Mouse (Mus musculus) midbrain, embryonic 13.5 days (tissue): Measurements from ENCODE around the gene Gjc2. TPM values are rescaled to one million over a fixed set of nuclear protein-coding genes. Genes with fewer than 3 reads are reported as not detected.

ENCODE experiments used
- ATAC-seq: fragments of 200-750 bp; cut with Nextera tagmentation; 2 replicates; pipeline ENCODE4 v1.8.0; 2017; ENCODE audit warnings: mild to moderate bottlenecking, moderate TSS enrichment, moderate library complexity
- H3K27ac ChIP-seq: fragments of 300-500 bp; sonication (generic); 2 replicates; pipeline ENCODE4 v1.5.1; 2015; ENCODE audit warnings: inconsistent platforms, mild to moderate bottlenecking, moderate library complexity
- H3K27me3 ChIP-seq: fragments of 300-500 bp; sonication (generic); 2 replicates; pipeline ENCODE4 v1.6.1; 2015; ENCODE audit warnings: mild to moderate bottlenecking, inconsistent platforms
- H3K36me3 ChIP-seq: fragments of 300-500 bp; sonication (generic); 2 replicates; pipeline ENCODE4 v1.6.1; 2015; ENCODE audit warnings: mild to moderate bottlenecking, inconsistent platforms
- H3K4me1 ChIP-seq: fragments of 300-500 bp; sonication (generic); replicated peaks from 2 replicates; pipeline ENCODE4 v1.6.1; 2015; ENCODE audit warnings: inconsistent platforms
- H3K4me2 ChIP-seq: fragments of 300-500 bp; sonication (generic); replicated peaks from 2 replicates; pipeline ENCODE4 v1.6.1; 2015; ENCODE audit warnings: moderate library complexity, mild to moderate bottlenecking, inconsistent platforms
- H3K4me3 ChIP-seq: fragments of 300-500 bp; sonication (generic); replicated peaks from 2 replicates; pipeline ENCODE4 v1.5.1; 2015; ENCODE audit warnings: mild to moderate bottlenecking, inconsistent platforms
- H3K9ac ChIP-seq: fragments of 300-500 bp; sonication (generic); replicated peaks from 2 replicates; pipeline ENCODE4 v1.6.1; 2015; ENCODE audit warnings: mild to moderate bottlenecking, inconsistent platforms
- H3K9me3 ChIP-seq: fragments of 300-500 bp; sonication (generic); 2 replicates; pipeline ENCODE4 v1.6.1; 2016; ENCODE audit warnings: mild to moderate bottlenecking, inconsistent platforms
- WGBS: fragments of 180-500 bp; shearing (Covaris S2); methylation state at CpG from one replicate; pipeline ENCODE4 v1.1.7; 2015; 5-methylcytosine and 5-hydroxymethylcytosine counted together
- polyA plus RNA-seq: library from polyadenylated mRNA; unstranded; fragments of >200 nt; fragmentation: Nextera tagmentation; extraction: Ambion mirVana; gene quantifications from 2 replicates; pipeline ENCODE4 v1.2.1, GENCODE M21; 2015

The Gjc2 gene
- polyA plus RNA-seq: 0.35 TPM in 1 of 2 replicates, not detected in the other

DNA sequence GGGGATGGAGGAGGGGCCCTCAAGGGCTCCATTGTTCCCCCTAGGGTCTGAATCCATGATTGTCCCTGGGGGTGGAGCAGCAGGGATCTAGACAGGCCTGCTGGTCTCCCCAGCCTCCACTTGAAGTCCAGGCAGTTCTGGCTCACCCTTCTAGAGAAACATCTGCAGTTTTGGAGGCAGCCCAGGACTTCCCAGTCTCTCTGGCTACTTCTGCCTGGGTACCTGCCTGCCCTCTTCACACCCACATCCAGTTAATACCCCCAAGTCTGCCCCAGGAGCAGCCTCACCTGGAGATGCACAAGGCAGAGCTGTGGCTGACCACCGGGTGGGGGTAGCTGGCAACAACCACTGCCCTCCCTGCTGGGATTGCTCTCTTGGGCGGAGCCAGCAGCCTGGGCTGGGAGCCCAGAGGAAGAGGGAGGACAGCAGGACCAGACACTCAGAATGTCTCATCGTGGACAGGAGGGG, at the start of gene Gjc2:
Gjc2 (minus strand) TSS at position 350 of the 468 bp plus-strand sequence.
- no peak for ATAC-seq
- no peak within 1 kb of the TSS; the same call in 1 of the 2 replicates for H3K9ac ChIP-seq
- H3K27ac ChIP-seq: no peak within 1 kb of the TSS
- peaks cover 21% of the 10 kb centered on the region for H3K27me3 ChIP-seq
- no peak within 1 kb of the TSS for H3K4me2 ChIP-seq
- H3K9me3 ChIP-seq: no peaks in the 10 kb centered on the region
- peaks cover 46% of the 10 kb centered on the region for H3K36me3 ChIP-seq
- no peak within 1 kb of the TSS for H3K4me3 ChIP-seq
- WGBS: 37% methylated on average over 3 of the region's 3 CpGs
- H3K4me1 ChIP-seq: no peaks in the 10 kb centered on the region

DNA sequence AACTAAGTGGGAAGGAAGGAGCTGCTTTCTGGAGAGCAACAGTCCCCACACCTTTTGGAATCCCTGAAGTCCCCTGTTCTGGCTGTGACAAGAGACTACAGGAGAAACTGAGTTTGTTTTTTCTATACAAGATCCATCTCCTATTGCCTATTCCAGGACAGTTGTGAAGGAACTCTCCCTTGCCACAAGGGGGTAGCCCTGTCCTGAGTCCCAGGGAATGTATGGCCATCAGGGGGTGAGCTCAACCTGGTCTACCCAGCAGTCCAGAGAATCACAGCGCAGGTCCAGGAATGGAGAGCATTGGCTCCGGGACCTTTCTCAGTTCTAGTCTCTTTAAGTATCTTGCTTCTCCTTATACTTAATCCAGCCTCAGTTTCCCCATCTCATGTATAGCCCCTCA, 49.8 kb upstream of the Gjc2 start:
- no peak overlapping the region for H3K9ac ChIP-seq
- no peaks in the 10 kb centered on the region for H3K9me3 ChIP-seq
- ATAC-seq: no peak
- WGBS: 48% methylated on average over 2 of the region's 2 CpGs
- H3K36me3 ChIP-seq: no peaks in the 10 kb centered on the region
- peaks cover 5% of the 10 kb centered on the region for H3K4me1 ChIP-seq
- no peak overlapping the region for H3K27ac ChIP-seq
- H3K4me3 ChIP-seq: no peak overlapping the region
- no peak overlapping the region for H3K4me2 ChIP-seq
- no peaks in the 10 kb centered on the region for H3K27me3 ChIP-seq

DNA sequence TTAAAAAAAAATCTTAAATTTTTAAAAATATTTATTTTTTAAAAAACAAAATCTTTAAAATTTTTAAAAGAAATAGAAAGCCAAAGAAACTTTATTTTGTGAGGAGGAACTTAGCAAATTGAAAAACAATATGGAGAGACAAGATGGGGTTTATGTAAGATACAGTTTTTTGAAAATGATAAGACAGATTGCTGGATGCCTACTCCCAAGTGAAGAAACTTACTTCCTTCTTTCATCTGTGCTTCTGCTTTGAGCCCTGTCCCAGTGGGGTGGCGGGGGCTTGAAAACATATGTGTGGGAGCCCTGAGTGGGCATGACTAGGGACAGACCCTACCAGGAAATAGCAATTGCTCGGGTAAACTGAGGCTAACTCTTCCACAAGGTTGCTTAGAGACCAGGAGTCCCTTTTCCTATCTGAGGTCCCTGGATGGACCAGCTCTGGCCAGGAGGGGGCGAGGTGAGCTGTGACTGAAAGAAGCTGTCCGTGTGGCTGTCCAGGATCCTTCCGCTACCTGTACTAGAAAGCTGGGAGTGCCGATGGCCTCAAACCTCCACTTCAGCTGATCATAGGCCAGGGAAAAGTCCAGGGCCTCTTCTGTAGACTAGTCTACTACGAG, 47.2 kb upstream of the Gjc2 start:
- no peak overlapping the region for H3K4me2 ChIP-seq
- ATAC-seq: no peak
- H3K9me3 ChIP-seq: no peaks in the 10 kb centered on the region
- H3K4me3 ChIP-seq: no peak overlapping the region
- H3K36me3 ChIP-seq: no peaks in the 10 kb centered on the region
- H3K27me3 ChIP-seq: no peaks in the 10 kb centered on the region
- 15% methylated on average over 7 of the region's 7 CpGs for WGBS
- no peak overlapping the region for H3K27ac ChIP-seq
- H3K4me1 ChIP-seq: peaks cover 26% of the 10 kb centered on the region
- 0 out of 2 replicates have a peak overlapping the region, but pooled peaks have one; percentile 14 for H3K9ac ChIP-seq

GRCm38 (mm10) chr11:59228122-59228953, 45.3 kb upstream of the Gjc2 start, which contains the start of gene Arf1:
Arf1 (minus strand) TSS chr11:59228270.
- peaks cover 44% of the 10 kb centered on the region for H3K4me1 ChIP-seq
- peak within 1 kb of the TSS; percentile 95 for H3K27ac ChIP-seq
- peak within 1 kb of the TSS; percentile 98 for H3K4me2 ChIP-seq
- H3K9ac ChIP-seq: peak within 1 kb of the TSS; percentile 99
- H3K9me3 ChIP-seq: no peaks in the 10 kb centered on the region
- no peaks in the 10 kb centered on the region for H3K27me3 ChIP-seq
- peak; percentile 95 for ATAC-seq
- H3K4me3 ChIP-seq: peak within 1 kb of the TSS; percentile 100
- H3K36me3 ChIP-seq: no peaks in the 10 kb centered on the region; the same call in 1 of the 2 replicates
- 5% methylated on average over 55 of the region's 59 CpGs for WGBS

GRCm38 (mm10) chr11:59227604-59228121, 44.6 kb upstream of the Gjc2 start:
- Histone ChIP-seq H3K36me3 (no peaks in the 10 kb centered on the region; the same call in 1 of the 2 replicates), H3K9ac (peak overlapping the region; percentile 99), H3K4me3 (peak overlapping the region; percentile 100), H3K4me1 (peaks cover 51% of the 10 kb centered on the region), H3K27me3 (no peaks in the 10 kb centered on the region), H3K4me2 (peak overlapping the region; percentile 98), H3K9me3 (no peaks in the 10 kb centered on the region), H3K27ac (peak overlapping the region; percentile 95)
- peak; percentile 85 for ATAC-seq
- under 1% methylated on average over 45 of the region's 51 CpGs for WGBS

DNA sequence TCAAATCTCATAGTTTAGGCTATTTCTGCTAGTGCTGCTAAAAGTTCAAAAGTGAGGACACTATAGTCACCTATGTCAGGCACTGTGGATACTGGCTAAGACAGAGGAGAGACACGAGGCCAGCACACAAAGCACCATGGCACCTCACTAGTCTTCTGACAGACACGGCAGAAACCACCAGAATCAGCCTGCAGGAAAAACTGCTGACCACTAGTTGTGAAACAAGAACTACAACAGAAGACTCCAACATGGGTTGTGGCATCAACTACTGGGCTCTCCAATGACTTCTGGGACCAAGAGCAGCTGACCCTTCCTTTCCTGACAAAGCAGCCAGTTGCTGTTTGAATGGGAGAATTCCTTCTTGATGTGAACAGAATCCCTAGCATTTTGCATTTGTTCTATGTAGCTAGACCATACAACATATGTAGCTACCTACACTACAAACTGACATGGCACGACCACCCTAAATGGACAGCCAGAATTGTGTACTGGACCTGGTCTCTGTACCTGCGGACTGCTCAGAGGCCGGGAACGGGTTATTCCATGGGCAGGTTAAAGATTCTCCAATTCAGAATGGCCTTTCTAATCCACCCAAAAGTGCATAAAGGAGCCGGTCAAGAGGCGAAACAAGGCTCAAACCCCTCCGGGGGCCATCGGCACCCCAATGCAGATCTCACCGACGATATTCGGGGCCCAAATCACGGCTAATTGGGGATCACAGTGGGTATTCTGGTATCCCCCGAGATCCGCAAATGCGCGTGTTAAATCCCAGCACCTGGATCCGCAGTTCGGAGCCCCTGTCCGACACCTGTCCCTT, 44.0 kb upstream of the Gjc2 start:
- Histone ChIP-seq H3K27ac (peak overlapping the region; percentile 95), H3K4me2 (peak overlapping the region; percentile 98), H3K4me1 (peaks cover 55% of the 10 kb centered on the region), H3K9me3 (no peaks in the 10 kb centered on the region), H3K36me3 (no peaks in the 10 kb centered on the region; the same call in 1 of the 2 replicates), H3K4me3 (peak overlapping the region; percentile 100), H3K27me3 (no peaks in the 10 kb centered on the region), H3K9ac (peak overlapping the region; percentile 99)
- peak; percentile 0; the same call in 1 of the 2 replicates for ATAC-seq
- 6% methylated on average over 21 of the region's 21 CpGs for WGBS

GRCm38 (mm10) chr11:59226251-59226650, 43.2 kb upstream of the Gjc2 start:
- Histone ChIP-seq H3K9me3 (no peaks in the 10 kb centered on the region), H3K4me3 (peak overlapping the region; percentile 100), H3K9ac (peak overlapping the region; percentile 99), H3K27ac (no peak overlapping the region), H3K27me3 (no peaks in the 10 kb centered on the region), H3K4me2 (peak overlapping the region; percentile 98), H3K4me1 (peaks cover 58% of the 10 kb centered on the region), H3K36me3 (no peaks in the 10 kb centered on the region; the same call in 1 of the 2 replicates)
- no peak for ATAC-seq
- WGBS: 64% methylated on average over 3 of the region's 3 CpGs

DNA sequence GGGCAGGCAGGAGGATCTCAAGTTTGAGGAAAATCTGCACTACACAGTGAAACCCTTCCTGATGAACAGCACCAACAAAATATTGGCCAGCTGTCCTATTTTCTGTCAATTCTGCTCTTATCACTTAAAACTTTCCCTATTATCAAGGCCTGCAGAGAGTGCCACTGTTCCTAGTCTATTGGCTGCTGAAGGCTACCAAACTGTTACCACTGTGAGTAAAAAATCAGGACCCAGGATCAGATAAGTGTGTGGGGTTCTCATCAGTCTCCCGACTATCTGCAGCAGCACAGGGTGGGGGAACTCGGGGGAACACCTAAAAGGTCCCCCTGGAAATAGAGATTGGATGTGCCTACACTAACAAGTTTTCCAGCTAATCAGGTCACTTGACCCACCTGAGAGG, 42.2 kb upstream of the Gjc2 start:
- H3K4me1 ChIP-seq: peaks cover 58% of the 10 kb centered on the region
- no peak overlapping the region for H3K9ac ChIP-seq

DNA sequence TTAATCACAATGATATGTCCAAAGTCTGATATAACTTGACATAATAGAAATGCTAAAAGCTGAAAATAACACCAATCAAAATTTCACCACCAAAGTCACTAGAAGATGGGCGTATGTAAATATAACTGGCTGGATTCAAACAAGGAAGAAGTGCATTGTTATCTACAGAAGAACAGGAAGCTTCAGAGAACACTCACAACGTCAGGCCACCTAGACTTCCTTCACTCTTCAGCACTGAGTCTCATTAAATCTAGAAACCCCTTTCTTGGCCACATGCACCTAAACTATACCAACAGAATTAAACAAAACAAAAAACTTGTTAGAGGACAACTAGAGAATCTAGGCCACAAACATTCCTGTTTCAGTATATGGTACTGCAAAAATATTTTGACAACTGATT, 41.5 kb upstream of the Gjc2 start:
- H3K4me1 ChIP-seq: peaks cover 58% of the 10 kb centered on the region
- WGBS: 80% methylated on average over 2 of the region's 2 CpGs

More for the DNA sequence above, 42.2 kb upstream of the Gjc2 start:
- H3K27ac ChIP-seq: no peak overlapping the region
- no peaks in the 10 kb centered on the region for H3K9me3 ChIP-seq
- 0 out of 2 replicates have a peak overlapping the region, but pooled peaks have one; percentile 7 for H3K4me2 ChIP-seq
- no peaks in the 10 kb centered on the region for H3K27me3 ChIP-seq
- H3K36me3 ChIP-seq: peaks cover 3% of the 10 kb centered on the region
- no peak for ATAC-seq
- H3K4me3 ChIP-seq: no peak overlapping the region
- 91% methylated on average over 2 of the region's 2 CpGs for whole genome bisulfite sequencing

GRCm38 (mm10) chr11:59224025-59224424, 41.0 kb upstream of the Gjc2 start:
- ATAC-seq: no peak
- Histone ChIP-seq H3K36me3 (peaks cover 11% of the 10 kb centered on the region), H3K9me3 (no peaks in the 10 kb centered on the region), H3K4me2 (no peak overlapping the region), H3K27ac (no peak overlapping the region), H3K27me3 (no peaks in the 10 kb centered on the region), H3K9ac (no peak overlapping the region), H3K4me1 (peaks cover 58% of the 10 kb centered on the region), H3K4me3 (no peak overlapping the region)
- whole genome bisulfite sequencing: 93% methylated on average over 3 of the region's 3 CpGs

More for the DNA sequence above, 41.5 kb upstream of the Gjc2 start:
- ATAC-seq: no peak
- Histone ChIP-seq H3K4me3 (no peak overlapping the region), H3K4me2 (no peak overlapping the region), H3K36me3 (peaks cover 9% of the 10 kb centered on the region), H3K9me3 (no peaks in the 10 kb centered on the region), H3K27me3 (no peaks in the 10 kb centered on the region), H3K27ac (no peak overlapping the region), H3K9ac (no peak overlapping the region)

GRCm38 (mm10) chr11:59222306-59222705, 39.3 kb upstream of the Gjc2 start:
- H3K4me1 ChIP-seq: peaks cover 52% of the 10 kb centered on the region
- no peak overlapping the region for H3K4me2 ChIP-seq
- WGBS: 91% methylated on average over 4 of the region's 4 CpGs

More at GRCm38 (mm10) chr11:59222306-59222705, 39.3 kb upstream of the Gjc2 start:
- H3K9ac ChIP-seq: no peak overlapping the region
- no peak overlapping the region for H3K4me3 ChIP-seq
- no peaks in the 10 kb centered on the region for H3K9me3 ChIP-seq
- H3K27me3 ChIP-seq: no peaks in the 10 kb centered on the region
- no peak for ATAC-seq
- no peak overlapping the region for H3K27ac ChIP-seq
- peaks cover 11% of the 10 kb centered on the region for H3K36me3 ChIP-seq
